In the genomic region with DNA sequence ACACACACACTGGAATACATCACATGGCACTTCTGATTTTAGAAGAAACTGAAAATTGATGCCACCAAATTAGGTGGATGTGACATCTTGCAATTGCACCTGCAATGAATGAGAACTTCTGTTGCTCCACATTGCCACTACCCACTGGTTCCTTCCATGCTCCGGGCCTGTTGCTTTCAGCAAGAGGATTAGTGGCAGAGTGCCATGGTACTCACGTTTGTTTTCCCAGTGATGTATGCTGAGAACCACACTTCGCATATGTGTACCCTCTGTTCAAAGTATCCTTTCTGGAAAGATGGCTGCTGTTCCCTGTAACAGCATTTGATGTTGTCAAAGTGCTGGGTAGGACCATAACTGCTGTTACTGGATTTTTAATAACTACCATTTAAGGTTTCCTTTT, we compare ENCODE assay signal across 24 mouse cellular contexts.
DNase-seq lines count a peak whose midpoint lies in the region; ATAC-seq lines count a peak whose summit lies in the region.
"Had no signal": no experiment of that assay in that cellular context is flagged by ENCODE, and none has a peak within 500 bp of the region (broad histone marks: within the 10 kb centered on the region; RNA-seq: fewer than 3 reads in every experiment).

No protein-coding gene starts in this region.

- no peak overlapping the region for H3K4me3 ChIP-seq in forebrain, embryonic 14.5 days (ENCODE audit: low read depth, low read length)
- no peak overlapping the region for H3K4me3 ChIP-seq in forebrain, embryonic 11.5 days (ENCODE audit: low read depth, low read length)
- H3K4me3 ChIP-seq: heart, embryonic 12.5 days; heart, embryonic 15.5 days; hindbrain, embryonic 10.5 days; hindbrain, embryonic 13.5 days; intestine, embryonic 15.5 days had no signal

- H3K9ac ChIP-seq in forebrain, embryonic 14.5 days (ENCODE audit: low read length), result no peak overlapping the region
- no peak overlapping the region for H3K9ac ChIP-seq in forebrain, embryonic 11.5 days (ENCODE audit: low read length)
- H3K9ac ChIP-seq: heart, embryonic 12.5 days; heart, embryonic 15.5 days; hindbrain, embryonic 13.5 days; intestine, embryonic 15.5 days had no signal

- peak; percentile 62; the same call in 1 of the 2 replicates for ATAC-seq in forebrain, embryonic 14.5 days
- ATAC-seq in forebrain, embryonic 11.5 days (replicated peaks; ENCODE audit: low FRiP score), result no peak
- ATAC-seq: activated CD4-positive, CD25-positive, alpha-beta regulatory T cell, adult 4 months; hindbrain, embryonic 16.5 days; intestine, embryonic 15.5 days had no signal

- H3K27ac ChIP-seq in forebrain, embryonic 14.5 days (ENCODE audit: low read depth, low read length), result no peak overlapping the region
- H3K27ac ChIP-seq in forebrain, embryonic 11.5 days (ENCODE audit: low read depth, low read length), result no peak overlapping the region
- H3K27ac ChIP-seq: heart, embryonic 15.5 days; hindbrain, embryonic 10.5 days; hindbrain, embryonic 13.5 days; intestine, embryonic 15.5 days had no signal

- H3K36me3 ChIP-seq in forebrain, embryonic 14.5 days (ENCODE audit: control insufficient read depth, insufficient read depth, low read length), result no peaks in the 10 kb centered on the region
- no peaks in the 10 kb centered on the region for H3K36me3 ChIP-seq in forebrain, embryonic 11.5 days (ENCODE audit: control insufficient read depth, insufficient read depth, low read length)
- H3K36me3 ChIP-seq: heart, embryonic 12.5 days; heart, embryonic 15.5 days; hindbrain, embryonic 10.5 days; hindbrain, embryonic 13.5 days; intestine, embryonic 15.5 days had no signal

- WGBS in forebrain, embryonic 14.5 days, result 48% methylated on average over 3 of the region's 3 CpGs
- WGBS in forebrain, embryonic 11.5 days, result 78% methylated on average over 3 of the region's 3 CpGs

- DNase-seq in cerebellum, postnatal 10 days, result peak; percentile 35 to 39
- no peak for DNase-seq in cerebellum, adult 11-12 months
- DNase-seq in forebrain, embryonic 14.5 days (ENCODE audit: low spot score), result peak; percentile 64
- DNase-seq in forebrain, embryonic 11.5 days (ENCODE audit: low spot score), result no peak
- DNase-seq in left cerebral cortex, postnatal 4 days, result peak; percentile 6
- DNase-seq in left cerebral cortex, adult 8-10 months (ENCODE audit: low spot score in 2 of 2), result no peak
- peak; percentile 7 for DNase-seq in right cerebral cortex, postnatal 4 days
- no peak for DNase-seq in right cerebral cortex, adult 18-20 months
- DNase-seq: adrenal gland, adult 8-10 months; adrenal gland, postnatal 25 days; cerebellum, adult 2 months; cerebellum, adult 9-11 months; gastrocnemius, postnatal 25 days; heart, adult 18-20 months; heart, postnatal 10 days; heart, postnatal 36 days; kidney, adult 11 months had no signal

- no peaks in the 10 kb centered on the region for H3K9me3 ChIP-seq in forebrain, embryonic 14.5 days (replicated peaks; ENCODE audit: control insufficient read depth, low read length)
- H3K9me3 ChIP-seq in forebrain, embryonic 11.5 days (ENCODE audit: control insufficient read depth, low read length), result no peaks in the 10 kb centered on the region
- H3K9me3 ChIP-seq: heart, embryonic 12.5 days; heart, embryonic 15.5 days; hindbrain, embryonic 10.5 days; hindbrain, embryonic 13.5 days; intestine, embryonic 15.5 days had no signal

- intact Hi-C loops in left cerebral cortex, postnatal 4 days (cut with DNase I), result no loop called here

- H3K27me3 ChIP-seq in forebrain, embryonic 14.5 days (replicated peaks; ENCODE audit: control insufficient read depth, insufficient read depth, low read length), result no peaks in the 10 kb centered on the region
- H3K27me3 ChIP-seq in forebrain, embryonic 11.5 days (ENCODE audit: control insufficient read depth, insufficient read depth, low read length), result no peaks in the 10 kb centered on the region
- H3K27me3 ChIP-seq: heart, embryonic 12.5 days; heart, embryonic 15.5 days; hindbrain, embryonic 13.5 days; intestine, embryonic 15.5 days had no signal

- H3K4me1 ChIP-seq in forebrain, embryonic 14.5 days (ENCODE audit: control insufficient read depth, insufficient read depth, low read length), result no peaks in the 10 kb centered on the region
- no peaks in the 10 kb centered on the region for H3K4me1 ChIP-seq in forebrain, embryonic 11.5 days (replicated peaks; ENCODE audit: control insufficient read depth, insufficient read depth, low read length)
- H3K4me1 ChIP-seq: heart, embryonic 12.5 days; heart, embryonic 15.5 days; hindbrain, embryonic 10.5 days; hindbrain, embryonic 13.5 days; intestine, embryonic 15.5 days had no signal

- no peak overlapping the region for H3K4me2 ChIP-seq in forebrain, embryonic 14.5 days (ENCODE audit: low read length)
- no peak overlapping the region for H3K4me2 ChIP-seq in forebrain, embryonic 11.5 days (ENCODE audit: low read depth, low read length, severe bottlenecking)
- H3K4me2 ChIP-seq: heart, embryonic 12.5 days; heart, embryonic 15.5 days; hindbrain, embryonic 13.5 days; intestine, embryonic 15.5 days had no signal

Comparison
In these comparisons a context has a peak if more than half of its experiments do, and no peak if none do; other contexts are left out.
1. DNase-seq: peak in cerebellum, postnatal 10 days (2 of 2), forebrain, embryonic 14.5 days (single experiment), left cerebral cortex, postnatal 4 days (single experiment) and right cerebral cortex, postnatal 4 days (single experiment); none in cerebellum, adult 11-12 months (single experiment), forebrain, embryonic 11.5 days (single experiment), left cerebral cortex, adult 8-10 months (0 of 2) and right cerebral cortex, adult 18-20 months (single experiment).